Mouse (Mus musculus): ENCODE results near the gene Nup62cl. TPM values are rescaled to one million over a fixed set of nuclear protein-coding genes. Genes with fewer than 3 reads are reported as not detected.

Nup62cl gene
- polyA plus RNA-seq (2021) = not detected

DNA sequence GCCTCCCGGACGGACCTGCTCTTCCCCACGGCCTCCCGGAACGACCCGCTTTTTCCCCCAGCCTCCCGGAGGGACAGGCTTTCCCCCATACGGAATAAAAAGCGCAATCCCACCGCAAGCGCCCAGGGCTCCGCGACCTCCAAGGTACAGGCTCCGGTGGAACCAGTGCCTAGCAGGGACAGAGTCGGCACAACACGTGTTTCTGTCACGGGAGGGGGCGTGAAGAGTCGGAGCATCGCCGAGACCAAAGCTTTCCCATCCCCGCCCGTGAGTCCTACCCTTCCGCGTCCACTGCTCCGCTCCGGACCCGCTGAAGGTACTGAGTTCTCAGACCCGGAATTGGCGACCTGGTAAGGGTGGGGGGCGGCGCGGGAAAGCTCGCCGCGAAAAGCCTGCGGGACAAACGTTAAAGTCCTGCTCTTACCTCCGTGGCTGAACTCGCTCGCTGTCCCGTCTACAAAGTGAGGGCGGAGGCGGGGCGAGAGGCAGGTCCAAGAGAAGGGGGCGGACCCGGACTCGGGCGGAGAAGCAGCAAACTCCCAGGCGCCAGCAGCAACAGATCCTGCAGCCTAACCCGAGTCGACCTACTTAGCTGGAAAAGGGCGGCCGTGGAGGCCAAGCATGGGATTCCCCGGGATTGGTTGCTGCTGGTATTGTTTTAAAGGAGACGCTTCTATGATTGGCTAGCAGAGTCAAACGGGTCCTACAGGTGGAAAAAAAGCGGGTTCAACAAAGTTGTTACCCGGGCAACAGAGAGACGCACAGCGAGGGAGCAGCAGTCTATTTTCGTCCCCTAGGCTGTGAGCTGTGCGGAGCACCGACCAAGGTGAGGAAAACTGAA is at the start of gene Nup62cl, which contains the start of gene Pih1h3b:
TSS of gene Nup62cl (minus strand) at position 578 of the 841 bp plus-strand sequence.
TSS of gene Pih1h3b (plus strand) at position 745 of the 841 bp plus-strand sequence.
- no peak for TF ChIP-seq CTCF (IDR thresholded peaks at IDR 0.05)
- ATAC-seq = no peak
- POLR2A ChIA-PET = no interaction called here
- in situ Hi-C loops (cut with MboI; ENCODE audit: low pct_unique_long_range_greater_than_20kb) = no loop called here
- DNase-seq (ENCODE audit: low read depth, low spot score) = no peak
- CTCF ChIA-PET = no interaction called here
- H3K27me3 ChIP-seq = peaks cover 28% of the 10 kb centered on the region

DNA sequence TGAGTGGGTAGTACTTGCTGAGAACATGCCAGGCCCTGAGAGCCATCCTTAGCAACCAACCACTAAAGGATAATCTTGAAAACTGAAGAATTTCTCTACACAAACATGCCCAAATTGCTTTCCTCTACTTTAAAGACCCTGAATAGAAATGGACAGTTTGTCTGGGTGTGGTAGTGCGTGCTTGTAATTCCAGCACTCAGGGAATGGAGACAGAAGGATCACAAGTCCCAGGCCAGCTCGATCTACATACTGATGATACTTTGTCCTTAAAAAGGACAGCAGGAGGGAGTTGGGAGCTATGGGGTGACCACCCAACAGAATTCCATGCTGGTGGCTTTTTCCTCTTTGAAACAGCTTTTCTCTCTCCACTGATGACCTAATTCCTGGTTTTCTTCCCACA is 31.6 kb upstream of the Nup62cl start:
- ChIA-PET POLR2A (no interaction called here), CTCF (interaction anchor here (0.8 to 0.9 kb wide), 2 partner anchors 14 to 18 kb away, joined by 3 read pairs; no protein-coding TSS in a partner anchor)
- no peak for ATAC-seq
- TF ChIP-seq CTCF (IDR thresholded peaks at IDR 0.05) = no peak
- in situ Hi-C loops (cut with MboI; ENCODE audit: low pct_unique_long_range_greater_than_20kb) = no loop called here
- no peak for DNase-seq (ENCODE audit: low read depth, low spot score)
- peaks cover 41% of the 10 kb centered on the region for H3K27me3 ChIP-seq

DNA sequence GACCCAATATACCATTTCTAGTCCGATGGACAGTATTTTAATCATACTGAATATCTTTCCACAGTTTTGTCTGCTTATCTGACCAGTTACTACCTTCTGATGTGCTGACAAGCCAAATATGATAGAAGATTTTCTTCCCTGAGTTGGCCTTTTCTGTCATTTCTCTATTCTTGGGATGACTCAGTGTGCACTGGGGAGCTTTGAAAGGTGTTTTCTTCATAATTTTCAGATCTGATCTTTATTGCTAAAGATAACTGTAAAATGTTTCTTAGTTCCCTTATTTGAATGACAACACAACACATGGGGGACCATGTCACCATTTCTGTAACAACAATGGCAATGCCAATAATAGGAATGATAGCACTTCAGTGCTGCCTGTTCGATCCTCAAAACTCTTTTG is 20.0 kb upstream of the Nup62cl start:
- peaks cover 35% of the 10 kb centered on the region for H3K27me3 ChIP-seq
- POLR2A ChIA-PET = no interaction called here
- no peak for TF ChIP-seq CTCF (IDR thresholded peaks at IDR 0.05)
- ATAC-seq (no peak), DNase-seq (ENCODE audit: low read depth, low spot score) (no peak)
- in situ Hi-C loops (cut with MboI; ENCODE audit: low pct_unique_long_range_greater_than_20kb) = no loop called here
- CTCF ChIA-PET = no interaction called here

DNA sequence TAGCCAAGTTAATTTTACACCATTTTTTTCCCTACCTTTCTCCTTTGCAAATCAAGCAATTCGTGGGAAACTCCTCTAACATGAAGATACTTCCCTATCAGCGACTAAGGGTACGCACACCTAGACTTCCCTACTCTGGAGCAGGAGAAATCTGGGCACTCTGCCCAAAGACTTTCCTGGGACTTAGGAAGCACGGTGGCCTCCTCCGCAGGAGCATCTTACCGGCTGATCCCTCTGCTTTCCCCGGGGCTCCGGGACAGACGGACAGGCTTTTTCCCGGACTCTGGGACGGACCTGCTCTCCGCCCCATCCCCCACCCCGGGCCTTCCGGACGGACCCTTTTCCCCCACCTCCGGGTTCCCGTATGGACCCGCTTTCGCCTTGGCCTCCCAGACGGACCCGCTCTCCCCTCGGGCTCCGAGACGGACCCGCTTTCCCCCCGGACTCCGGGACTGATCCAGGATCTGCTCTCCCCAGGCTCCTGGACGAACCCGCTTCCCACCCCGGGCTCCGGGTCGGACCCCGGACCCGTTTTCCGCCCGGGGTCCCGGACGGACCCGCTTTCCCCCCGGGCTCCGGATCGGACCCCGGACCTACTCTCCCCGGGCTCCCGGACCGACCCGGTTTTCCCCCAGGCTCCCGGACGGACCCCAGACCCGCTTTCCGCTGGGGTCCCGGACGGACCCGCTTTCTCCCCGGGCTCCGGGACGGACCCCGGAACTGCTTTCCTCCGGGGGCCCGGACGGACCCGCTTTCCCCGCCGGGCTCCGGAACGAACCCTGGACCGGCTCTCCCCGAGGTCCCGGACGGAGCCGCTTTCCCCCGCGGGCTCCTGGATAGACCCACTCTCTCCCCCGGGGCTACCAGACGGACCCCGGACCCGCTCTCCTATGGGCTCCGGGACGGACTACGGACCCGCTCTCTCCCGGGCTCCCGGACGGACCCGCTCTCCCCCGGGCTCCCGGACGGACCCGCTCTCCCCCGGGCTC is 1.3 kb downstream of the Nup62cl start:
- ChIA-PET POLR2A (no interaction called here), CTCF (no interaction called here)
- DNase-seq (ENCODE audit: low read depth, low spot score) (no peak), ATAC-seq (no peak)
- in situ Hi-C loops (cut with MboI; ENCODE audit: low pct_unique_long_range_greater_than_20kb) = no loop called here
- TF ChIP-seq CTCF (IDR thresholded peaks at IDR 0.05) = no peak
- H3K27me3 ChIP-seq = peaks cover 31% of the 10 kb centered on the region

DNA sequence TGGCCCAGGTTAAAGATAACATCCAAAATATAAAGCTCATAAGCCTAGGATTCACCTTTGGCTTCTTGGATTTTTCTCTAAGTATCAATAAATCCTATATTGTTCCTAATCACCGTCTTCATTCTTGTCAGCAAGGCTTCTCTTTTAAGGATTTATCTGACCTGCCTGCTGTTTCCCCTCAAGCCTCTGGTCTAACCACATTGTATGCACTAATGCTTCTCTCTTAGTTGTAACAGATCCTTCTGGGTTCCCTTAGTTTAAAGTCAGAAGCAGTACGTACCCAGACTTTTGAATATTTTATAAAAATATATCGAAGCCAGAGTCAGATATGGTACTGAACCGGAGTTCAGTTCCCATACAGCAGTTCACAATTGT is 63.8 kb downstream of the Nup62cl start:
- no peak for TF ChIP-seq CTCF (IDR thresholded peaks at IDR 0.05)
- ChIA-PET CTCF (no interaction called here), POLR2A (no interaction called here)
- no peak for DNase-seq (ENCODE audit: low read depth, low spot score)
- ATAC-seq = no peak
- in situ Hi-C loops (cut with MboI; ENCODE audit: low pct_unique_long_range_greater_than_20kb) = no loop called here
- peaks cover 4% of the 10 kb centered on the region for H3K27me3 ChIP-seq

DNA sequence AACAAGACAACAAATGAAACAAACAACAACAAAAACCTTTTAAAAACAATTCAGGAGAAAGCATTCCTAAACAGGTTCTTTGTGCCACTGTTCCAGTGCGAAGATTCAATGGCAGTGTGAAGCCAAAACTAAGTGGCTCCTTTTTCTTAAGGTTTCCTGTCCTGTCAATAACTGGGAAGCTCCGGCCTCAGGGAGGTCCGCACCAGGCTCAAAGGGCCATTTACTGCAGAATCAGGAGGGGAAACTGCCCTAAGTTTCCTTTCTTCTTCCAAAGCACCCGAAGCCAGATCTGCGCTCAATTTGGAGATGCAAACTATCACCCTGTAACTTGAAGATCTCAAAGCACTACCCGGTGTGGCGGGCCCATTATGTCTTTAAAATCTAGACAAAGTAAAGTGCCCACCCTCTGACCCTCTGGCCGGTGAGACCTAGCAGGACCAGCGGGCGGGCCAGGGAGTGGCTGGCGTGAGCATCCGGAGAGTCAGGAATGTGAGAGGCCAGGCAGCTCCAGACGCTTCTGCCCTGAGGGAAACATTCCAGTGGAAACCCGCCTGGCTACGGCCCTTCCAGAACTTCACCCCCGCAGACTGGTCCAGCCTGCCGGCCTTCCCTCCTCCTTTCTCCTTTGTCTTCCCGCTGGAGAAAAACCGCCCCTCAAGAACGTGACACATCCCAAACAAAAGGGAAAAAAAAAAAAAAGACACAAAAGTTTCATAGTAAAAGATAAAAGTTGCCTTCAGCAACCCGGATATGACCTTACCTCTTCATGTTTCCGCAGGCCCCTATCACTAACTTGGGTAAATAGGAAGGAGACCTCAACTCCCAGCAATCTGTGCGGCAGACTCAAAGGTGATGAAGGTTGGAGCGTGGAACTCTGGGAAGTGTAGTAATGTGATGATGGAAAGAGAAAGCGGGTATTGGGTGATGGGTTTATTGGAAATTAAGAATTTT is 64.5 kb downstream of the Nup62cl start, which contains the start of gene Rbm41:
TSS of gene Rbm41 (minus strand) at position 856 of the 951 bp plus-strand sequence.
- ChIA-PET POLR2A (no interaction called here), CTCF (no interaction called here)
- no peaks in the 10 kb centered on the region for H3K27me3 ChIP-seq
- in situ Hi-C loops (cut with MboI; ENCODE audit: low pct_unique_long_range_greater_than_20kb) = no loop called here
- DNase-seq (ENCODE audit: low read depth, low spot score) = peak; percentile 22
- ATAC-seq = peak; percentile 95
- TF ChIP-seq CTCF (IDR thresholded peaks at IDR 0.05) = no peak

DNA sequence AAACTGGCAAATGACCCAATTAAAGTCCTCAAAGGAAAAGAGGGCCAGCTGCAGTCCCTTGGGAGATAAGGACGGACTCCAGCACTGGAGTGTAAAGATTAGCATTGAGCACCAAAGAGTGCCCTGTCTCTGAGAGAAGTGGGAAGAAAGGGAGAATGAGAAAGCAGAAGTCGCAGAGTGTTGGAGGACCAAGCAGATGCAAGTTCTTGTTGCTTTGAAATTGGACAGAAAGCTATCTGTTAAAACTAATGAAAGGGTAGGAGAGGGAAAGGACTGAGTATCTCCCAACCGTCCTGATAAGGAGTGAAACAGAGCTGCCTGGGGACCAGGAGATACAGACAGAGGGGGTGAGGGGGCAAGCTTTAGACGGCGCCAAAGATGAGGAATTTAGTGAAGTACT is 80.4 kb downstream of the Nup62cl start:
- no peaks in the 10 kb centered on the region for H3K27me3 ChIP-seq
- DNase-seq (ENCODE audit: low read depth, low spot score) (no peak), ATAC-seq (no peak)
- in situ Hi-C loops (cut with MboI; ENCODE audit: low pct_unique_long_range_greater_than_20kb) = no loop called here
- POLR2A ChIA-PET = no interaction called here
- CTCF ChIA-PET = no interaction called here
- no peak for TF ChIP-seq CTCF (IDR thresholded peaks at IDR 0.05)

Other genes with a start within 250 kb of the Nup62cl start
- gene Morc4, start 191.0 kb downstream of the Nup62cl start, polyA plus RNA-seq (2021) = 18.6 TPM
- 8.3 TPM for gene Rbm41, start 64.1 kb downstream of the Nup62cl start, polyA plus RNA-seq (2021)
- not detected for gene Pih1h3b, start 167 bp upstream of the Nup62cl start, polyA plus RNA-seq (2021)

Data from Patski (cell line).